Mouse (Mus musculus): ENCODE data around the gene Lrmda. TPM values are rescaled to one million over a fixed set of nuclear protein-coding genes. Genes with fewer than 3 reads are reported as not detected.

Lrmda gene
- polyA plus RNA-seq, 1 experiment from 2014 or later: 0.20 TPM

GRCm38 (mm10) chr14:22591186-22591585 is 571.7 kb downstream of the Lrmda start:
- Histone ChIP-seq H3K36me3 (ENCODE audit: control insufficient read depth, insufficient read depth, low read length) (no peaks in the 10 kb centered on the region), H3K4me2 (ENCODE audit: low read depth, severe bottlenecking) (no peak overlapping the region), H3K27ac (replicated peaks; ENCODE audit: low read depth, low read length) (no peak overlapping the region), H3K4me1 (ENCODE audit: control insufficient read depth, insufficient read depth, low read length) (peaks cover 30% of the 10 kb centered on the region), H3K27me3 (ENCODE audit: control insufficient read depth, insufficient read depth, low read length) (no peaks in the 10 kb centered on the region), H3K4me3 (ENCODE audit: low read depth, low read length) (no peak overlapping the region), H3K9ac (ENCODE audit: low read length) (no peak overlapping the region), H3K9me3 (ENCODE audit: control insufficient read depth, low read length) (no peaks in the 10 kb centered on the region)
- WGBS: 1% methylated on average over 2 of the region's 2 CpGs
- ATAC-seq (ENCODE audit: insufficient number of reproducible peaks, low FRiP score, low TSS enrichment, low read depth) (no peak), DNase-seq (ENCODE audit: low spot score) (peak; percentile 78)

- no peak for DNase-seq (ENCODE audit: low spot score)
- H3K4me3 ChIP-seq (ENCODE audit: low read depth, low read length): no peak overlapping the region
These were observed 578.0 kb downstream of the Lrmda start for GRCm38 (mm10) chr14:22597508-22597907.

GRCm38 (mm10) chr14:22598638-22599037 is 579.1 kb downstream of the Lrmda start:
- H3K9me3 ChIP-seq (ENCODE audit: control insufficient read depth, low read length): peaks cover 2% of the 10 kb centered on the region; the same call in 1 of the 2 replicates
- no peak overlapping the region for H3K4me3 ChIP-seq (ENCODE audit: low read depth, low read length)
- DNase-seq (ENCODE audit: low spot score) (no peak), ATAC-seq (ENCODE audit: insufficient number of reproducible peaks, low FRiP score, low TSS enrichment, low read depth) (no peak)
- H3K36me3 ChIP-seq (ENCODE audit: control insufficient read depth, insufficient read depth, low read length): no peaks in the 10 kb centered on the region
- no peak overlapping the region for H3K27ac ChIP-seq (replicated peaks; ENCODE audit: low read depth, low read length)
- H3K27me3 ChIP-seq (ENCODE audit: control insufficient read depth, insufficient read depth, low read length): no peaks in the 10 kb centered on the region
- no peaks in the 10 kb centered on the region for H3K4me1 ChIP-seq (ENCODE audit: control insufficient read depth, insufficient read depth, low read length)
- no peak overlapping the region for H3K4me2 ChIP-seq (ENCODE audit: low read depth, severe bottlenecking)
- 63% methylated on average over 5 of the region's 5 CpGs for WGBS
- H3K9ac ChIP-seq (ENCODE audit: low read length): no peak overlapping the region

More at GRCm38 (mm10) chr14:22597508-22597907, 578.0 kb downstream of the Lrmda start:
- no peak for ATAC-seq (ENCODE audit: insufficient number of reproducible peaks, low FRiP score, low TSS enrichment, low read depth)
- WGBS: 55% methylated on average over 2 of the region's 2 CpGs
- Histone ChIP-seq H3K4me1 (ENCODE audit: control insufficient read depth, insufficient read depth, low read length) (no peaks in the 10 kb centered on the region), H3K27me3 (ENCODE audit: control insufficient read depth, insufficient read depth, low read length) (no peaks in the 10 kb centered on the region), H3K36me3 (ENCODE audit: control insufficient read depth, insufficient read depth, low read length) (no peaks in the 10 kb centered on the region), H3K4me2 (ENCODE audit: low read depth, severe bottlenecking) (no peak overlapping the region), H3K27ac (replicated peaks; ENCODE audit: low read depth, low read length) (no peak overlapping the region), H3K9ac (ENCODE audit: low read length) (no peak overlapping the region), H3K9me3 (ENCODE audit: control insufficient read depth, low read length) (peaks cover 2% of the 10 kb centered on the region; the same call in 1 of the 2 replicates)

- DNase-seq (ENCODE audit: low spot score) (no peak), ATAC-seq (ENCODE audit: insufficient number of reproducible peaks, low FRiP score, low TSS enrichment, low read depth) (no peak)
- Histone ChIP-seq H3K4me2 (ENCODE audit: low read depth, severe bottlenecking) (no peak overlapping the region), H3K27me3 (ENCODE audit: control insufficient read depth, insufficient read depth, low read length) (no peaks in the 10 kb centered on the region), H3K9me3 (ENCODE audit: control insufficient read depth, low read length) (peaks cover 2% of the 10 kb centered on the region; the same call in 1 of the 2 replicates), H3K36me3 (ENCODE audit: control insufficient read depth, insufficient read depth, low read length) (no peaks in the 10 kb centered on the region), H3K27ac (replicated peaks; ENCODE audit: low read depth, low read length) (no peak overlapping the region), H3K4me3 (ENCODE audit: low read depth, low read length) (no peak overlapping the region), H3K4me1 (ENCODE audit: control insufficient read depth, insufficient read depth, low read length) (no peaks in the 10 kb centered on the region), H3K9ac (ENCODE audit: low read length) (no peak overlapping the region)
- WGBS: 14% methylated on average over 3 of the region's 3 CpGs
These were observed 580.7 kb downstream of the Lrmda start for GRCm38 (mm10) chr14:22600166-22600565.

GRCm38 (mm10) chr14:22602308-22602707 is 582.8 kb downstream of the Lrmda start:
- no peak overlapping the region for H3K9ac ChIP-seq (ENCODE audit: low read length)
- no peaks in the 10 kb centered on the region for H3K9me3 ChIP-seq (ENCODE audit: control insufficient read depth, low read length)
- DNase-seq (ENCODE audit: low spot score) (no peak), ATAC-seq (ENCODE audit: insufficient number of reproducible peaks, low FRiP score, low TSS enrichment, low read depth) (no peak)
- H3K27ac ChIP-seq (replicated peaks; ENCODE audit: low read depth, low read length): no peak overlapping the region
- H3K36me3 ChIP-seq (ENCODE audit: control insufficient read depth, insufficient read depth, low read length): no peaks in the 10 kb centered on the region
- H3K27me3 ChIP-seq (ENCODE audit: control insufficient read depth, insufficient read depth, low read length): no peaks in the 10 kb centered on the region
- no peak overlapping the region for H3K4me2 ChIP-seq (ENCODE audit: low read depth, severe bottlenecking)
- H3K4me3 ChIP-seq (ENCODE audit: low read depth, low read length): no peak overlapping the region
- no peaks in the 10 kb centered on the region for H3K4me1 ChIP-seq (ENCODE audit: control insufficient read depth, insufficient read depth, low read length)
- whole genome bisulfite sequencing: 94% methylated on average over 2 of the region's 2 CpGs

GRCm38 (mm10) chr14:22608599-22608998 is 589.1 kb downstream of the Lrmda start:
- Histone ChIP-seq H3K9ac (ENCODE audit: low read length) (no peak overlapping the region), H3K4me3 (ENCODE audit: low read depth, low read length) (no peak overlapping the region), H3K9me3 (ENCODE audit: control insufficient read depth, low read length) (no peaks in the 10 kb centered on the region), H3K27ac (replicated peaks; ENCODE audit: low read depth, low read length) (no peak overlapping the region), H3K27me3 (ENCODE audit: control insufficient read depth, insufficient read depth, low read length) (no peaks in the 10 kb centered on the region), H3K4me1 (ENCODE audit: control insufficient read depth, insufficient read depth, low read length) (peaks cover 7% of the 10 kb centered on the region; the same call in 1 of the 2 replicates), H3K4me2 (ENCODE audit: low read depth, severe bottlenecking) (no peak overlapping the region), H3K36me3 (ENCODE audit: control insufficient read depth, insufficient read depth, low read length) (no peaks in the 10 kb centered on the region)
- 54% methylated on average over 5 of the region's 5 CpGs for WGBS
- ATAC-seq (ENCODE audit: insufficient number of reproducible peaks, low FRiP score, low TSS enrichment, low read depth) (no peak), DNase-seq (ENCODE audit: low spot score) (no peak)

GRCm38 (mm10) chr14:22609261-22610245 is 590.0 kb downstream of the Lrmda start:
- Histone ChIP-seq H3K4me1 (ENCODE audit: control insufficient read depth, insufficient read depth, low read length) (peaks cover 7% of the 10 kb centered on the region; the same call in 1 of the 2 replicates), H3K4me2 (ENCODE audit: low read depth, severe bottlenecking) (no peak overlapping the region), H3K4me3 (ENCODE audit: low read depth, low read length) (no peak overlapping the region), H3K27ac (replicated peaks; ENCODE audit: low read depth, low read length) (no peak overlapping the region), H3K36me3 (ENCODE audit: control insufficient read depth, insufficient read depth, low read length) (no peaks in the 10 kb centered on the region), H3K9ac (ENCODE audit: low read length) (no peak overlapping the region), H3K27me3 (ENCODE audit: control insufficient read depth, insufficient read depth, low read length) (no peaks in the 10 kb centered on the region), H3K9me3 (ENCODE audit: control insufficient read depth, low read length) (no peaks in the 10 kb centered on the region)
- WGBS: 48% methylated on average over 13 of the region's 13 CpGs
- ATAC-seq (ENCODE audit: insufficient number of reproducible peaks, low FRiP score, low TSS enrichment, low read depth): no peak
- peak; percentile 36 for DNase-seq (ENCODE audit: low spot score)

GRCm38 (mm10) chr14:22611011-22611410 is 591.5 kb downstream of the Lrmda start:
- no peaks in the 10 kb centered on the region for H3K27me3 ChIP-seq (ENCODE audit: control insufficient read depth, insufficient read depth, low read length)
- H3K4me1 ChIP-seq (ENCODE audit: control insufficient read depth, insufficient read depth, low read length): peaks cover 7% of the 10 kb centered on the region; the same call in 1 of the 2 replicates
- H3K4me3 ChIP-seq (ENCODE audit: low read depth, low read length): no peak overlapping the region
- no peak for ATAC-seq (ENCODE audit: insufficient number of reproducible peaks, low FRiP score, low TSS enrichment, low read depth)
- no peaks in the 10 kb centered on the region for H3K9me3 ChIP-seq (ENCODE audit: control insufficient read depth, low read length)
- no peaks in the 10 kb centered on the region for H3K36me3 ChIP-seq (ENCODE audit: control insufficient read depth, insufficient read depth, low read length)
- no peak overlapping the region for H3K27ac ChIP-seq (replicated peaks; ENCODE audit: low read depth, low read length)
- H3K4me2 ChIP-seq (ENCODE audit: low read depth, severe bottlenecking): no peak overlapping the region
- no peak overlapping the region for H3K9ac ChIP-seq (ENCODE audit: low read length)
- 92% methylated on average over 3 of the region's 3 CpGs for WGBS
- no peak for DNase-seq (ENCODE audit: low spot score)
